Mouse (Mus musculus): Measurements from ENCODE around the gene Nsd1. TPM values are rescaled to one million over a fixed set of nuclear protein-coding genes. Genes with fewer than 3 reads are reported as not detected.

Gene Nsd1
- total RNA-seq, 2 experiments from 2014 or later, result 125 to 131 TPM

DNA sequence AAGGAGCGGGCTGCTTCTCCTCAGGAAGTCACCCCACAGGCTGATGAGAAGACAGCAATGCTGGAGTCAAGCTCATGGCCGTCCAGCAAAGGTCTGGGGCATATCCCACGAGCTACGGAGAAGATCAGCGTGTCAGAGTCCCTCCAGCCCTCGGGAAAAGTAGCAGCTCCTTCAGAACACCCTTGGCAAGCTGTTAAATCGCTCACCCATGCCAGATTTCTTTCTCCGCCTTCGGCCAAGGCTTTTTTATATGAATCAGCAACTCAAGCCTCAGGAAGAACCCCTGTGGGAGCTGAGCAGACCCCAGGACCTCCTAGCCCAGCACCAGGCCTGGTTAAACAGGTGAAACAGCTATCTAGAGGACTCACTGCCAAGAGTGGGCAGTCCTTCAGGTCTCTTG, 103.5 kb downstream of the Nsd1 start:
- DNase-seq (ENCODE audit: low spot score in 2 of 2), result no peak
- Histone ChIP-seq H3K4me3 (no peak overlapping the region), H3K27ac (peak overlapping the region; percentile 78)
- no peak for TF ChIP-seq CTCF (conservative IDR thresholded peaks at IDR 0.05)

DNA sequence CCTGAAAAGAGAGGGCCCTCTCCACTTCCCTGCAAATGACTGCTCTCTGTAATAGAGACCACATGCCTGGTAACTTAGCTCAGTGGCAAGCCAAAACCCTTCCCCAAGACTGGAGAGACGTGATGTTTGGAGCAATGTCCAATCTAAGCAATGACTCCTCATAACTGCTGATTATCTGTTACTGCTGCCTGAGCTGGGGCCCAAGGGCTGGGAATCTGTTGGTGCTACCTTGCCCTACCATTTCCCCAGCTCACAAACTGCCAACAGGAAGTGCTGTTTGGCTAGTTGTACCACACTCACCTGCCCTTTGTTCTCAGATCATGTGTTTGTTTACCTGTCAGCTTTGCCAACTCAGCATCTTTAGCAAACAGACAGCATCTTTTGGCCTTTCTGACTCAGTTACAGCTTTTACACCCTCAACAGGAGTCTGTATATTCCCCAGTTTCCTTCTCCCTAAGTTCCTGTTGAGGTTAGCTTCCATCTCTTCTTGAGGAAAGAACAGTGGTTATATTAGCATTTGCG, 105.4 kb downstream of the Nsd1 start:
- H3K27ac ChIP-seq, result no peak overlapping the region

DNA sequence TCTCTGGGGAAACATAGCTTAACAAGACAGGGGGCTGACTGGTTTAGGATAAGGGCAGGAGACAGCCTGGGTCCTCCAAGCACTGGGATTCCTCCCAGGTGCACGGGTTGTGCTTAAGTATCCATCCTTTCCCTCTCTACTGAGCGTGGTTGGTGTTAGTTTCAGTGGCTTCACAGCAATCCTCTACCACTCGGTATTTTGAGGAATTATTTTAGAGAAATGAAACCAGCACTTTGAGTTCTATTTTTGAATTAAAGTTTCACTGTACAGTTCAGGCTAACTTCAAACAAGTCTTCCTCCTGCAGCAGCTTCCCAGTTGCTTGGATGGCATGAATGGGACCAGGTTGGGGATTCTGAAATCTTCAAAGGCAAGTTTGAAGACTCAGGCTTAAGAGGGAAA, 108.8 kb downstream of the Nsd1 start:
- H3K4me3 ChIP-seq, result no peak overlapping the region
- TF ChIP-seq CTCF (conservative IDR thresholded peaks at IDR 0.05), result no peak
- no peak overlapping the region for H3K27ac ChIP-seq
- DNase-seq (ENCODE audit: low spot score in 2 of 2), result no peak

More for the DNA sequence above, 105.4 kb downstream of the Nsd1 start:
- no peak for DNase-seq (ENCODE audit: low spot score in 2 of 2)
- no peak for TF ChIP-seq CTCF (conservative IDR thresholded peaks at IDR 0.05)
- H3K4me3 ChIP-seq, result no peak overlapping the region

DNA sequence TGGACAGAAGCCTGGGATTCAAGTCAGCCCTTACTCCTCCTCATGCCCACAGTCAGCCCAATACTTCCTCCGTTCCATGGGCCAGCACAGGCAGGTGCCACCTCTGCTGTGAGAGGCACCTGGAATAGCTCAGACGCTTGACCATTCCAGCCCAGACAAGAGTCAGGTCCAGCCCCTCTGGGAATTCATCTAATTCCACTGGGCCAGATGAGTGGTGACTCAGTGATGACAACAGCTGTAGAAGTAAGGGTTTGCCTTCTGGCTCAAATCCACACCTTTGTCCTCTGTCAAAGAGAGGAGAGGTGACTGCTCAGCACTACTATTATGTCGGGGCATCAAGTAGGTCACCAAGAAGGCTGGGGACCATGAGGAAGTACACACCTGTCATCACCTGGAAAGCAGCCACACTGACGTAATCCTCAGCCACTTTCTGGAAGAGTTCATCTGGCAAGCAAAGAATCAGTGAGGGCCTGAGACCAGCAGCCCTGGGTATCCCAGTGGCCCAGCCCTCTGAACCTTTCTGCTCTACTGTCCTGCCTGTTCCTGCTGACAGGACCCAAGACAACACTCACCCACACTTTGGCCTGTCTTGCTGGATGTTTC, 110.5 kb downstream of the Nsd1 start, which contains the start of gene Prelid1:
Gene Prelid1, plus strand, starts transcription at position 570 of the 603 bp plus-strand sequence.
- no peak for TF ChIP-seq CTCF (conservative IDR thresholded peaks at IDR 0.05)
- peak within 1 kb of the TSS; percentile 89 for H3K4me3 ChIP-seq
- peak within 1 kb of the TSS; percentile 90 for H3K27ac ChIP-seq
- no peak for DNase-seq (ENCODE audit: low spot score in 2 of 2)

DNA sequence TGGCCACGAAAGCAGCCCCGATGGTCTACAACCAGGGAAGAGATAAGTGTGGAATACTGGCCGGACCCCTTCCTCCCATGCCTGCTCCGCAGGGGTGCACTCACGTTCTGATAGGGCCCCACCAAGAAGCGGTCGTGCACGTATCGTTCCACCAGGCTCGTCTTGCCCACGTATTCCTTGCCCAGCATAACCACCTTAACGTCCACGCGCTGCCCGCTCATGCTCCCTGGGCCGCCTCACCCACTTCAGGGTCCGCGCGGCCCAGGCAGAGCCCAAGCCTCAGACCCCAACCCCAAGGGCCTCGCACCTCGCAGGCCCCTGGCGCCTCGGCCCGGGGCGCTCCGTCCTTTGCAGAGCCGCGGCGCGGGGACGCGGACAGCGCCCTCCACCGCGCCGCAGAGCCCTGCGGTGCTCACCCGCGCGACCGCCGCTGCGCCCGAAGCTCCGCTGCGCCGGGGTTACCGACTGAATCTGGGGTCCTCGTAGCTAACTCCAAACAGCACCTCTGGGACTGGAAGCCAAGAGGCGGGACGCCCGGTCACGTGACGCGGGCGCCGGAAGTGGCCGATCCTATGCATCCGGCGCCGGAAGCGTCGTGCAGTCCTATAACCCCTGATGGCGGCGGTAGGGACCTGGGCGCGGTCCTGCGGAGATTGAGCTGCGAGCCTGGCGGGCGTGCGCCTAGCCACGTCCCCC, 112.0 kb downstream of the Nsd1 start, which contains the start of gene Rab24:
Gene Rab24, minus strand, starts transcription at position 513 of the 696 bp plus-strand sequence.
- peak within 1 kb of the TSS; percentile 89 for H3K4me3 ChIP-seq
- H3K27ac ChIP-seq, result peak within 1 kb of the TSS; percentile 90
- peak; percentile 79 to 86 for DNase-seq (ENCODE audit: low spot score in 2 of 2)
- TF ChIP-seq CTCF (conservative IDR thresholded peaks at IDR 0.05), result no peak

DNA sequence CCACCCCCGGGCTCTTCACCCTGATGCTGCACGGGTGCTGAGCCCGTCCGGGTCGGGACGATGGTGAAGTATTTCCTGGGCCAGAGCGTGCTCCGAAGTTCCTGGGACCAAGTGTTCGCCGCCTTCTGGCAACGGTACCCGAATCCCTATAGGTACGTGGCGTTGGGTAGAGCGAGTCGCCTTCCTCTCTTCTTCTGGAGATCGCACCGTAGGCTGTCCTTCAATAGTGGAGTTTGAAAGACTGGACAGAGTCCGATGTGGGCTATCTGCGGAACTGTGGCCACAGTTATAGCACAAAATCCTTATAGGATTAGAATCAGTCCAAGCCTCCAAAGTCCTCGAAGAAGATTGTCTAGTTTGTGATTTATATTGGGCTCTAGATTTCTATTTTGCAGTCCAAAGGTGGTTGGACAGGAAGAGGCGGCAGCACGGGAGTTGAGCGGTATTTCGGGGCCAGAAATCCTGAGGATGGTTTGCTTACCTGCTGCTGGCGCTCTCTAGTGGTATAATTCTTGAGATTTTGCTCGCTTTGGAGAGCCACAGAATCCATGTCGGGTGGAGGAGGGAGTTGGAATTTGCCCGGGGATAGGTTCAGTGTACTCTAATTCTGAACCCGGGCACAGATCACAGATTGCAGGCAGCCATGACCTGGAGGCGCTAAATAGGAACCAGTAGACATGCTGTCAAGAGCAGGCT, 112.7 kb downstream of the Nsd1 start:
- H3K4me3 ChIP-seq, result peak overlapping the region; percentile 89
- DNase-seq (ENCODE audit: low spot score in 2 of 2), result peak in 1 of 2 experiments; percentile 58
- H3K27ac ChIP-seq, result peak overlapping the region; percentile 90
- TF ChIP-seq CTCF (conservative IDR thresholded peaks at IDR 0.05), result peak; percentile 69

DNA sequence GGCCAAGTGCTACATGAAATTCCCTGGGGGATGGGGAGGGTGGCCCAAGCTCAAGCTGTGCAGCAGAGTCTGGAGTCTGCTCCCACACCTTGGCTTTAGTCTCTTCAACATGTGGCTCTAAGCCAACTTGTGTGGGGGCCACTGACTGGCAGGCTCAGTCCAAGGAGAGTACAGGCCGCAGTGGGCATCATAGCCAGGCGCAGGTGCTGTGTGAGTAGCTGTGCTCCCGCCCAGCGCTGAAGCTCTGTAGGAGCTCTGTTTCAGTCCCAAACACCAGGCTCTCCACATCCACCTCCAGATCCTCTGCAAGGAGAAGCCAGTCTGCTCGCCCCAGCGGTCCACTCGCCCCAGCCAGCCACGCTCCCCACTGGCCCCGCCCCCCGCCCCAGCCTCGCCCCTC, 116.0 kb downstream of the Nsd1 start:
- no peak overlapping the region for H3K27ac ChIP-seq
- no peak for DNase-seq (ENCODE audit: low spot score in 2 of 2)
- TF ChIP-seq CTCF (conservative IDR thresholded peaks at IDR 0.05), result no peak

DNA sequence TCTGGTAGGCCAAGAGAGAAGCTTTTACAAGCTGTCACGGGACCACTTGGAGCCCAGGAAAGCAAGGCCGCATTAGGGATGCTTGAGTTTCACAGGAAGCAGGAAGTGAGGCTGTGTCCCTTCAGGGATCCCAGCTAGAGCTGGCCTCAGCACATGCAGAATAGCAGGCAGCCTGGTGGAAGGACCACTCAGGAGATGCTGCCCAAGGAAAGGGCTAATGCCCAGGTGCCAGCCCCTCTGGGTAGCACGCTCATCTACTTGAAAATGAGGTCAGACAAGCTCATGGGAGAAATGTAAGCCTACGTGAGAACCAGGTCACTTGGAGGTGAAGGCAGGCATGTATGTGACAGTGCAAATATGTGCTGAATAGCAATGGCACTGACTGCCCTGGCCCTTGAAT, 117.6 kb downstream of the Nsd1 start:
- Histone ChIP-seq H3K4me3 (no peak overlapping the region; the same call in 1 of the 2 replicates), H3K27ac (peak overlapping the region; percentile 90)
- no peak for TF ChIP-seq CTCF (conservative IDR thresholded peaks at IDR 0.05)
- no peak for DNase-seq (ENCODE audit: low spot score in 2 of 2)

More for the DNA sequence above, 116.0 kb downstream of the Nsd1 start:
- H3K4me3 ChIP-seq, result no peak overlapping the region

DNA sequence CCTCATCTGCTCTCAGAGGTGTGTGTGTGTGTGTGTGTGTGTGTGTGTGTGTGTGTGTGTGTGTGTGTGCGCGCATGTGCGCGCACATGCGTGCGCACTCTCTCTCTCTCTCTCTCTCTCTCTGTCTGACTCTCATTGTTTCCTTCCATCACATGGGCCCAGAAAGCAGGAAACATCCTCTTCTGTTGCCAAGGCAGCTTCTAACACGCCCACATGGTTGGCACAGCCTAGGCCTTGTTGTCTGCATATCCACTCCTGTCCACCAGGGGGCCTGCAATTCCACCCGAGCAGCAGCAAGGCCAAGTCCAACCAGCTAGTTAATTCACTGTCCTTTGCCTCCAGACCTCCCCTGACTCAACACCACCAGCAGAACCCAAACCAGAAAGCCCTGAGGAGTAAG, 118.1 kb downstream of the Nsd1 start:
- peak; percentile 88 for TF ChIP-seq CTCF (conservative IDR thresholded peaks at IDR 0.05)
- peak overlapping the region; percentile 90; the same call in 1 of the 2 replicates for H3K27ac ChIP-seq
- DNase-seq (ENCODE audit: low spot score in 2 of 2), result peak; percentile 95
- no peak overlapping the region for H3K4me3 ChIP-seq

DNA sequence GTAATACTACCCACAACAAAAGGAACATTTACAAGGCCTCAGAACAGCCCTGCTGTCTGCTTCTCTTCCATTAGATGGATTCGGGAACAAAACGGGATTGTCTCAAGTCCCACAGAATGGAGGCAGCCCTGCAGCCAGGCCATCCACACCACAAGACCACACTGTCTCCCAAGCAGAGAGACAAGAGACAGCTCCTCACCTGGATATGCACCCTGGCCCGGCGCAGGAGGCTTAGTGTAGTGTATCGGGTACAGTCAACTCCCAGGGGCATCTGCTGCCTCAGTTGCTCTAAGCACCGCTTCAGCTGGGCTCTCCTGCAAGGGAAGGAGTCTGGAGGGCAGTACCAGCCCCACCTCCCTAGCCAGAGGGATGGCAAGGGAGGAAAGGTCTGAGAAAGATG, 118.6 kb downstream of the Nsd1 start:
- H3K27ac ChIP-seq, result no peak overlapping the region
- H3K4me3 ChIP-seq, result no peak overlapping the region
- TF ChIP-seq CTCF (conservative IDR thresholded peaks at IDR 0.05), result no peak
- no peak for DNase-seq (ENCODE audit: low spot score in 2 of 2)

DNA sequence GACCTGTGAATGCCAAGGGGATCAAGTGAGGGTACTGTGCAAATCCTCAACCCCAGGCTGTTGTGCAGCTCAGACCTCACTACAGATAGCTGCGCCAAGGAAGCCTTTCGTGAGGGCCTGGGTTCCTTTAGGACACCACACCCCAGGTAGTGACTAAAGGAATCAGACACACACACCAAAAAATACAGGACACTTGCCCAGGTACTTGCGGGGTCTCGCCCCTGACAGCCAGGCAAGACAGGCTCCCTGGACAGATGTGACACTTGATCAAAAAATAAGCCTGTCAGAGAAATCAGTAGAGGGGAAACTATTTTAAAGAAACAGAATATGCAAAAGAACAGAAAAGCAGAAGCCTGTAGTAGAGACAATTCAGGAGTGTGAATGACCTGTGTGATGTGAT, 119.1 kb downstream of the Nsd1 start:
- DNase-seq (ENCODE audit: low spot score in 2 of 2), result no peak
- no peak for TF ChIP-seq CTCF (conservative IDR thresholded peaks at IDR 0.05)
- H3K27ac ChIP-seq, result no peak overlapping the region
- H3K4me3 ChIP-seq, result no peak overlapping the region

DNA sequence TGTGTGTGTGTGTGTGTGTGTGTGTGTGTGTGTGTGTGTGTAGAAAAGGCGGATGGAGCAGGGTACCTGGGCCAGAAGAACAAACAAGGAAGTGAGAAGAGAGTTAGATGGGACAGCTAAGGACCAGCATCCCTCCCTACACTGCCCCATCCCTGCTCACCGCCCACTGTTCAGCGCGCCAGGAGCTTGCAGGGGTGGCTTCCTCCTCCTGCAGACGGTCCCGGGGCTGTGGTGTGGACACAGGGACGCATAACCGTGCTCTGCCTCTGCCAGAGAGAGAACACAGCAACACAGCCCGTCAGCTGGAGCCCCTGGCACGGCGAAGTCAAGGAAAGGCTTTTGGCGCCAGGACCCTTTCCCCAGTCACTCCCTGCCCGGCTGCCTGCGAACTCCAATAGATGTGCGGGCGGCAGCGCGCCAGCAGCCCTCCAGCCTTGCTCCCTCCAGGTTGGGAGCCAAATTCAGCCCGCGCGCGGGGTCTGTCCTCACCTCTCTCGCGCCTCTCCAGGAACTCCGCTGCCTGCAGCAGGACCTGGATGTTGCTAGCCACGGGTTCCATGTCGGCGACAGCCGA, 119.6 kb downstream of the Nsd1 start:
- no peak for TF ChIP-seq CTCF (conservative IDR thresholded peaks at IDR 0.05)
- H3K27ac ChIP-seq, result no peak overlapping the region
- DNase-seq (ENCODE audit: low spot score in 2 of 2), result no peak
- H3K4me3 ChIP-seq, result peak overlapping the region; percentile 88
